Mouse (Mus musculus) neutrophil, adult 5-6 weeks (primary cell): Measurements from ENCODE around the gene Anks1b. TPM values are rescaled to one million over a fixed set of nuclear protein-coding genes. Genes with fewer than 3 reads are reported as not detected.

Experiments used
- ATAC-seq: fragments of 151-379, 151-347 bp; 2 replicates; pipeline ENCODE4 v1.8.0; 2017; ENCODE audit warnings: mild to moderate bottlenecking, moderate TSS enrichment; ENCODE audit not compliant: insufficient number of reproducible peaks, poor library complexity, low FRiP score, severe bottlenecking; ENCODE audit errors: extremely low read depth
- total RNA-seq: library from RNA; stranded (forward); fragments of 200-1000 nt; gene quantifications from 2 replicates; pipeline ENCODE4 v1.2.3, GENCODE M21; 2017

Gene Anks1b
- total RNA-seq, 1 experiment from 2014 or later: 0.23 TPM

DNA sequence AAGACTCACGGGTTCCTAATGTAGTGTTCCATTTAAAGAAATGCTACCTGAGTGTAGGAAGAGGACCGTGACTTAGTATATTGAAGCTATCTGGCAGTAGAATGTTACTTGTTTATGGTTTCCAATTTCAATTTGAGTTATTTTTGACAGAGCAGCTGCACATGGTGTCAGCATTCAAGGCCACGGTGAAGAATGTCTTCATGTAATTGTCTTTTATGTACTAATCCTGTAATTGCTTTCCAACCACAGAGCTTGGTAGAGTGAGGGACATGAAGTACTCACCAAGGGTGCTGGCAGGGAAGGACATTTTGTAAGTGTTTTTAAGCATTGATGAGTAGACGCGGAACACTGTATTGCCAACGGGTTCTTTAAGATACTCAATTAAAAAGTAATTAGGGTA, 1073.7 kb downstream of the Anks1b start:
- ATAC-seq: no peak

DNA sequence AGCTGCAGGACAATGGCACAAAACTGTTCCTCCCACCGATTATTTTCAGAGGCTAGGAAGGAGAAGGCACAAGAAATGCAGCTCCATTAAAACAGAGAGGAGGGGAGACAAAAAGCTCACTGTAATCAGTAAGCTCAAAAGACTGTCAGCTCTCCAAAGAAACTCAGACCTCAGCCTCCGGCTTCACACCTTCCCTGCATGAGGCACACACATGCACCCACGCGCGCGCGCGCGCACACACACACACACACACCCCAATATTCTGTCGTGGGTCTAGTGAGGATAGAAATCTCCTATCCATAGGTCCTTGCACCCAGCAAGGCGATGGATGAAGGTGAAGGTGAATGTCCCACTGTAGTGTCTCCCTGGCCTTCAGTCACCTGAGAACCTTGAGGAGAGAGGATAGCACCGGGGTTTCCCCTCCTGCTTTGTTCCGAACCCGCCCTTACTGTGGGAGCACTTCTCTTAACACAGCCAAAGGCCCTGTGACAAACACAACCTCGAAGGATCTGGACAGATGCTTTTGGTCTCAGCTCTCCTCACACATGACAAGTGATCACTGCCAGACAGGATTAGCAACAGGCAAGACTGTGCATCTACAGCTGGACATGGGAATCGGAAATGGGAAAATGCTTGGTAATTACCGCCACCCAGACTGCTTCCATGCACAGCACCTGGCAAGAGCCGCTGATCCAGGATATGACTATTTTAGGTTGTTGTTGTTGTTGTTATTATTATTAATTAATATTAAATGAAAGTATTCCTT, 1074.5 kb downstream of the Anks1b start:
- ATAC-seq: no peak

DNA sequence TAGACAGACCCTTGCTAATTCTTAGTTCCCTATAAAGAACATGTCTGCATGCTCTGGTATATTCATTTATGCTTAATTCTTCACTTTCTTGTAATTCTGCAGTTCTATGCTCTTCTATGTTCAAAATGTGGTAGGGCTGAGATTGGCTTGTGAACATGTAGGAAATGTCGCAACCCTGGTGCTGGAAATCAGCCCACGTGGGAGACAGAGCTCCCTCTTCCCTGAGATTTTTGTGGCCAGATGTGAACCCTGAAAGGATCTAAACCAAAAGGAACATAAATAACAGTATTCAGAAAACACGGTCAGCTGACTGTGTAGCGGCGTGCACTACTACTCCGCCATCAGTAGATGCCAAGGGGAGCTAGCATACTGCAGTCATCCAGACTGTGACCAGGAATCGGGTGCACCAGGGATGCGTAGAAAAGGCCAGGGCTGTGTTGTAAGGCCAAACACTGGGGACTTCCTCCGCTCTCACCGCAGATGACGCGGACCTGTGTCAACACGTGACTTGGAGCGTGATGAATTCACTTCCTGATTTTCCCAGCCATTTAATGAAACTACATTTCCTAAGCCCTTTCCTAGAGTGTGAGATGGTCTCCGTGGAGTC, 1079.9 kb downstream of the Anks1b start:
- no peak for ATAC-seq

DNA sequence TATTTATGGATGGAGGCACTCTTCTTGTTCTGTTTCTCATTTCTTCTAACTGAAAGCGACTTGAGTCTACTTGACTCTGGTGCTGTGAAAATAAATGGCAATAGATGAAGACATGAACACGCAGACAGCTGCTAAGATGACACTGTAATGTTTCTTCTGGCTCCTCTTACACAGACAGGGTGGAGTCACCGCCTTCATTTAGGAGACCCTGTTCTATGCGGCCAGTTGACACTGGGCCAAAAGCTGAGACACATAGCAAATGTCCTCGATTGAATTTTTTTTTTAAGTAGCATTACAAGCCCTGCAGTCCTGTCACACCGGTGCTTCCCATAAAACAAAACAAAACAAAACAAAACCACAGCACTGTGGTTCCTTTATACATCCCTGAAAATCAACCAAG, 1080.5 kb downstream of the Anks1b start:
- ATAC-seq: no peak

DNA sequence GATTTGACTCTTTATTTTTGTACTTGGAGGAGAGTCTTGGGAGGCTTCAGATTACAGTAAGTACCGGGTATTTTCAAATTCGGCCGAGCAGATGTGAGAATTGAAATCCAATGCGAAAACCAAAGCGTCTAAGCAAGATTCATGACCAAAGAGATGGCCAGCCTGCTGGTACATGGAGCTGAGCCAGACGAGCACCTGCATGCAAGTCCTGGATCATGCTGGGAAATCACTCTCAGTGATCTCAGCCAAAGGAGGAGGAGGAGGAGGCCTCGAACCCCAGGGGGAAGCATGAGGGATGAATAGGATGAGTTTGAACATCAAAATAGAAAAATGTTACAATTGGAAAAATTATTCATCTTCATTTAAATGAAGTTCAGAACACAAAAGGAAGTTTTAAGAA, 1087.1 kb downstream of the Anks1b start:
- no peak for ATAC-seq

DNA sequence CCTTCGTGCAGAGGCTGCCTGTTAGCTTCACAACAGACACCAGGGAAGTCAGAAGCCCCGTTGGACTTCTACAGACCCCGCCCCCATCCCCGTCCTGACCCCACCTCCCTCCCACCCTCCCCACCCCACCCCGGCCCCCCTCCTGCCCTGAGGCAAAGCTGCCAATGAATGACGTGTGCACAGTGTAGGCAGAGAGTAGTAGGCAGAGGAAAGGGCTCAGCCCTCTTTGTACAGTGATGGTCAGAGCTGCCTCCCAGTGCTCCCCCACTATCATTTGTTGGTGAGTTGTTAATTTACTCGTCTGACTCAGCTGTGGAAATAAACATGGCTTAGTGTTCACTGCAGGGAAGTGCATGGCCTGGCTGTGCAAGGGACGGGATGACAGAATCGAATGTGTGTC, 1091.2 kb downstream of the Anks1b start:
- ATAC-seq: no peak

DNA sequence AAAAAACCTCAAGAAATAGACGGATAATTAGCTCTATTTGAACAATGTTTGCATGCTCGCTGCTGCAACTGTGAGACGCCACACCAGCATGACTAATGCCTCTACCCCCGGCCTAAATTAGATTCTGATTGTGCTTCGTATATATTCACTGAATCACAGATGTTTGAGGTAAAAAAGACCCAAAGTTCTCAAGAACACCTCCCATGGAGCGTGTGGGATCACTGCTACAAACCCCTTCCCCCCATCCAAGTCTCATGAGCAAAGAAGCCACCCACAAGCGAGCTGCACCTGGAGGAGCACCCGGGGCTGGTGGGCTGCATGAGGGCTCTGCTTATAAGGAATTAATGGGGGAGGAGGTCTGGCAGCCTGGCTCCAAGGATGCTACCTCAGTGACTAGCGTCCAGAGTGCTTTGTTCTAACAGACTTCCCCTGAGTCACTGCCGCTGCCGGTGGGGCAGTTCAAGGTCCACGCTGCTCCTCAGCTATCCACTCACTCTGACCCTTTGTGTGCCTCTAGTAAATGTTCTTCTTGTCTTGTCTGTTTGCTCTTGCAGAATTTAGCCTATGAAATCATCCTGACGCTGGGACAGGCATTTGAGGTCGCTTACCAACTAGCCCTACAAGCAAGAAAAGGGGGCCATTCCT, 1092.5 kb downstream of the Anks1b start:
- ATAC-seq: no peak

DNA sequence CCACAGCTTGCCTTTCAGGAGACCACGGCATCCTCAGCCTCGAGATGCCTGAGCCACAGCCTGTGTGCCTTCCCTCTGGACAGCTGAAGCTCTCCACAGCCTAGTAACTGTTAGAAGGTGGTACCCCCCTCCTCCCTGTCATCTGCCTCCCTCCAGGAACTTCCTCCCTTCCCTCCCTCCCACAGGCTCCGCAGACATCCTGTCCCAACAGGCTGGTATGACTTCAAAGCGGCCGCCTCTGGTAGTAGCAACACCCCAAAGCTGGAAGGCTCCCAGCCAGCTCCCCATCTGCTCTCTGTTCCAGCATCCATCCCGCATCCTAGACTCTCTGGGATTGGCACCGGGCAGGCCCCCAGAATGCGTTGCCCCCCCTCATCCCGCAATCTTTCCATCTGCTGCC, 1093.5 kb downstream of the Anks1b start:
- no peak for ATAC-seq

DNA sequence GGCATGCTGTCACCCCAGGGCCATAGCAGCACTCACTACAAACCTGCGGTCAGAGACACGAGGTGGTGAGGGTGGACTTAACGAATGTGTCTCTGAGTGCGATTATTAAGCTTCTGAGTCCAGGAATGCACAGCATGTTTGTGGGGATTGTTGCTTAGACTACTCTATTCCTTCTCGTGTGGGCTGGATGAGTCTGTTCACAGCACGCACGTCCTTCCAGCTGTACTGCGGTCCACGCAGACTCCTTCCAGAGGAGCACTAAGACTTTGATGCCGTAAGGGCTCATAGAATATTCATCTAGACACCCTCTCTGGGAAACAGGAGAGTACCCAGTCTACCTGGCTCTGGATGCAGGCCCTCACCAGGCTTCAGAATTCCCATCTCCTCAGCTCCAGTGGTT, 1094.9 kb downstream of the Anks1b start:
- ATAC-seq: no peak

DNA sequence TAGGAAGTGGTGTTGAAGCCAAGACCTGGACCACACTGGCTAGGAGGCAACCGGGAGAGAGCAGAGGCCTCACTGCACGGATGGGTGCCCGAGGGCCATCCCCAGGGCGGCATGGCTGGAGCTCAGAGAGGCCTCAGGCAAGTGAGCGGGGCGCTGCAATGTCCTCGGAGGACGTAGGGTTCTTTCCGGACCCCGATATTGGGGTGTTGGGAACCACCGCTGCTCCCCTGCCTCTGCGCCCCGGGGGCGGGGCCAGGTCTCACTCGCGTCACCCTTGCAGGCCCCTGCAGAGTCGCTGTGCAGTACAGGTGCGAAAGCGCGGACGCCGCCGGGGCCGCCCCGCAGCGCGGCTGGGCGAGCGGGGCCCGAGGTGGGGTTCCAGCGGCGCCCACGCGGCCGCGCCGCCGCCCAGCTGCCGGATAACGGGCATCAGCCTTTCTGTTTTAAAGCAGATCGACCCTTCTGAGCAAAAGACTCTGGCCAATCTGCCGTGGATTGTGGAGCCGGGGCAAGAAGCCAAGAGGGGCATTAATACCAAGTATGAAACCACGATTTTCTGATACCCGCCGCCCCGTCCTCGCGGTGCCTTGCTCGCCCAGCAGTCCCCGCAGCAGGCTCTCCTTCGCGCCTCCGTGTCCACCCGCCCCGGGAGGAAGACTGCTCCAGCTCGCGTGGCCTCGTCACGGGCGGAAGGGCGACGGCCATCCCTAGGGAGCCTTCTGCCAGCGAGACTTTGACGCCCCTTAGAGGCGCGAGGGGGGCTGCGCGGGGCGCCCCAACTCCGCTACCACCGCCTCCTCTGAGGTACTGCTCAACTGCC, 1096.3 kb downstream of the Anks1b start:
- peak; percentile 44 for ATAC-seq

DNA sequence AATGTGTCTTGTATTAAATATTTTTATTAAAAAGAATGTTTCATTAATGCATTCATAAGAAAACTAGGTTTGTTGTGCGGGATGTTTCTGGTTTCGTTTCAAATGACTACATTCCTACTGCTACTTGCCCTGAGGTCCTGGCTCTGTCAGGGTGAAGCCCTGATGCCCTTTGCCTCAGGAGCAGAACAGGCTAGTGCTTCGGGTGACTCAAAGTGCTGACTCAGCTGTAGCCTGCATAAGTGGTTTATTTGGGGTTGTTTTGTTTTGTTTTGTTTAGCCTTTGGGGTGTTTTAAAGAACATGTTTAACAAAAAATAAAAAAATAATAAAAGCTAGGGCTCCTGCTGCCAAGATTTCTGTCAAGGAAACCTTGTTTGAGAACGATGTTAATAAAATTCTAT, 1097.3 kb downstream of the Anks1b start:
- no peak for ATAC-seq

DNA sequence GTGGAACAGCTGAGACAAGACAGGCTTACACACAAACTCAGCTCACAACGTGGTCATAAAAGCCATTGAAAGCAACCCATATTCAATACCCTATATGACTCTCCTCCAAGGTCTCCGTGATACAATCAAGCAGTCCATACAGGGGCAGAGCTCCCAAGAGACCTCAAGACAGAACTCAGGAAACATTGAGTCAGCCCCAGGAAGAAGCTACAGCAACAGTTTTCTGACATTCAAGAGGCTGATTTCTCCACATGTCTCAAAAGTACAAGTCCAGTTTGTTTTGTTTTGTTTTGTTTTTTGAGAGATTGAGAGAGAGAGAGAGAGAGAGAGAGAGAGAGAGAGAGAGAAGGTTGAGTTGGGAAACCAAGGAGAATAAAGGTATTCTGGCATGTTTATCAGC, 1100.8 kb downstream of the Anks1b start:
- no peak for ATAC-seq

DNA sequence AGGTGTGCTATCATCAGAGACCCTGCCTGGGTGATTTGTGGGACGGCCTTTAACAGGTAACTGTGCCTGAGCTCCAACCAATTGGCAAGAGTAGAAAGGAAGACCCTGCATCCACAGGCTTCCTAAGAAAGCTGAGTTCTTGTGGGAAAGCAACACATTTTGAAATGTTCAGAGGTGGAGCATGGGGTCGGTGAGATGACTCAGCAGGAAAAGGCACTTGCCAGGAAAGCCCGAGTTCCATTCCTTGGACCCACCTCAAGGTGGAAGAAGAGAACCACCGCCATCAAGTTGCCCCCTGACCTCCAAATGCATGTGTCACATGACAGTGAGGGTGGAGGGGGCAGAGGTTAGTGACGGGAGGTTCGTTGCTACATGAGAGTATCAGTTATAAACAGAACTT, 1101.2 kb downstream of the Anks1b start:
- no peak for ATAC-seq

DNA sequence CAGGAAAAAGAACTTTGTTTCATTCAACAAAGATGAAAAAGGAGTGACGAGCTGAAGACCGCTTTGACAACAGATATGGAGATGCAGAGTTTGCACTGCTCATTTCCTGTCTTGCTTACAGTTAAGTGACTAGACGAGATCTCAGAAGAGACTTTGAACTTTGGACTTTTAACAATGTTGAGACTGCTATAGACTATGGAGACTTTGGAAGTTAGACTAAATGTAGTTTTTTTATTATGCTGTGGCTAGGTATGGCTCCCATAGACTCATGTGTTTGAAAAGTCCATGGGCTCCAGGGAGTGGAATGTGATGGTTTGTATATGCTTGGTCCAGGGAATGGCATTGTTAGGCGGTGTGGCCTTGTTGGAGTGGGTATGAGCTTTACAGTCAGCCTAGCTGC, 1108.5 kb downstream of the Anks1b start:
- no peak for ATAC-seq

DNA sequence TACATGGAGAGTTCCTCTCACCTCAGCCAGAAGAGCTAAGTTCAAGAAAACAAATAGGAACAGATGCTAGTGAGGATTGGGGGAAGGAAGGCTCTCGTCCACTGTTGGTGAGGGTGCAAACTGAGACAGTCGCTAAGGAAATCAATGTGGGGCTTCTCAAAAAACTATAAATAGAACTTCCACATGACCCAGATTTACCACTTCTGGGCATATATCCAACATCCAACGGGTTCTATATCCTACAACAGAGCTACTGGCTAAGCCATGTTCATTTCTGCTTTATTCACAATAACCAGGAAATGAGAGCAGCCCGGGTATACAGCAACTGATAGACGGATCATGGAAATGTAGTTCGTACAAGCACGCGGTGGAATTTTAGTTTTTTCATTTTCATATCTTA, 1109.7 kb downstream of the Anks1b start:
- ATAC-seq: no peak

DNA sequence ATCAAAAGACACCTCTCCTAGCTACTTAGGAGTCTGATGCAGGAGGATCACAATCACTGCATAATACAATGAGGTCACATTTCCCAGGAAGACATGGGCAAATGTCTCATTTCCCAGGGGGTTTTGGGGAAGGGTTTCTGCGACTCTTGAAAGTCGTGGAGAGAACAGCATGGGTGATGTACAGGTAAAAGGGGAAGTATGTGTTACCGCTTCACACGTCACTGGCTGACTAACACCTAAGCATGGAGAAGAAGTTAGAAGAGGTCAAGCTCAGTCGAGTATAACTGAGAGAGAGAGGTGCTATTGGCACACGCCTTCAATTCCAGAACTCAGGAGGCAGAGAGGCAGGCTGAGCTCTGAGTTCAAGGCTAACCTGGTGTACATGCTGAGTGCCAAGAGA, 1117.0 kb downstream of the Anks1b start:
- peak; percentile 93 for ATAC-seq

DNA sequence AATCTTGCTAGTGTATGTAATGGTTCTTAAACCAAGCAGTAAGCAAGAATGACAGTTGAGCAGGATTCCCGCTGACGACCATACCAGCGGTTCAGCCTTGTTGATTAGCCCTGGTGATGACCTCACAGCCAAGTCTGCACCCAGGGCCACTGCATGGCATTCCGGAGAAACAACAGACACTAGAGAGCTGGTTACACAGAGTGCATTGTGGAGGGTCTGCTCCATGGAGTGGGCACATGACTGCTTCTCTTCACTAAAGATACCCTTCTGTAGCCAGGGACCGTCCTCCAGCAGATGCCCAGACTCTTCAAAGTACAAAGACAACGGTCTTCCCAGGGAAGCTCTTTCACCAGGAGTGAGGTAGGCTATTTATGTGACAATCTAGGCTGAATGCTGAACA, 1118.9 kb downstream of the Anks1b start:
- no peak for ATAC-seq

DNA sequence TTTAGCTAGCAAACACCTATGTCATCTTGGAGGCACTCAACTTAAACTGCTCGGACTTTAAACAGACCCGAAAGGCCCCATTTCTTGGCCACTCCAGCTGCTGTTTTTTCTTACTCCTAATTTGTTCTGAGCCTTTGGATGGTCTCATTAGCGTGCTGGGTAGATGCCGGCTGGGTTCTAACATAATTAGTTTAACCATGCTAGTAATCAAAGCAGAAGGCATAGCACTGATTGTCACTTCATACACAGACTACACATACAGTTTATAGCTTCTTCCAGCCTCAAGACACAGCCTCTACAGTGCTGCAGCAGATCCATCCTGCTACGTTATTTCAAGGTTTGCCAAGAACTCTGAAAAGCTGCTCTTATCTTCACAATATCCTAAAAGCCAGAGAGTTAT, 1120.6 kb downstream of the Anks1b start:
- ATAC-seq: no peak

DNA sequence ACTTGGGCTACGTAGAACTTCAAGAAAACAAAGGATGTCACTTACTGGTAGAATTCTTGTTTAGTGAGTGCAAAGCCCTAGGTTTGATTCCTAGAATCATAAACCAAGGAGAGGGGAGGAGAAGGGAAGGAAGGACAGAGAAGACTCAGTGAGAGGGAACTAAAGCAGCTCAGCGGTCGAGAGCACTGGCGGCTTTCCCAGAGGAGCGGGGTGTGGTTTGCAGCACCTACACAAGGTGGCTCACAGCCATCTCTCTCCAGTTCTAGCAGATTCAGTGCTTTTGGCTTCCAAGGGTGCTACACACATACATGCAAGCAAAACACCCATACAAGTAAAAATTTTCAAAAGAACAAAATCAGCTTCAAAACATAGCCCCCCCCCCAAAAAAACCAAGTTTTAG, 1126.6 kb downstream of the Anks1b start:
- no peak for ATAC-seq

DNA sequence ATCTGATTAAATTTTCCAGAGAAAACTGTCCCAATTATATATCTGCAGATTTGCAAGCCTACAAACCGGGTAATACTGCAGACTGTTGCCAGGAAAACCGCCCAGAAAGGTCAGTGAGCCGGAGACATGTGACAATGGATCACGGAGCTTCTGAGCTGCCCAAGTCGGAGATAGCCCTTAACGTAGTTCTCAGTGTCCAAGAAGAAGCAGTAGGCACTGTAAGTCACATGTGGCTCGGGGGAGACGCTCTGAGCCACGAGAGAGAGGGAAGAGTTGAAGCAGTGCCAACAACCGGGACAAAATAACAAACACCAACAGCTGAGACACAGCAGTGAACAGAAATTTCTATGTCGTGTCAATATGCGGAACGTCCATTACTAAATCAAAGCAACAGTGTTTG, 1128.1 kb downstream of the Anks1b start:
- ATAC-seq: no peak
